Mouse (Mus musculus) heart, postnatal 0 days (tissue): ENCODE data around the gene Acvr2a. TPM values are rescaled to one million over a fixed set of nuclear protein-coding genes. Genes with fewer than 3 reads are reported as not detected.

ENCODE experiments used
- ATAC-seq: fragments of 200-750 bp; cut with Nextera tagmentation; 2 replicates; pipeline ENCODE4 v1.8.0; 2017; ENCODE audit warnings: low read depth, moderate number of reproducible peaks, moderate library complexity; ENCODE audit not compliant: insufficient read depth
- DNase-seq: peaks from one replicate; pipeline ENCODE4 v3.0.0-alpha.2; 2016; ENCODE audit warnings: low spot score
- H3K27ac ChIP-seq: fragments of 300-500 bp; sonication (generic); 2 replicates; pipeline ENCODE4 v1.5.1; 2014; ENCODE audit warnings: low read depth, mild to moderate bottlenecking
- H3K27me3 ChIP-seq: fragments of 300-500 bp; sonication (generic); 2 replicates; pipeline ENCODE4 v1.6.1; 2014; ENCODE audit warnings: low read length, mixed read lengths; ENCODE audit not compliant: control insufficient read depth, insufficient read depth
- H3K36me3 ChIP-seq: fragments of 300-500 bp; sonication (generic); replicated peaks from 2 replicates; pipeline ENCODE4 v1.6.1; 2014; ENCODE audit warnings: low read length, mixed read lengths; ENCODE audit not compliant: control insufficient read depth, insufficient read depth
- H3K4me1 ChIP-seq: fragments of 300-500 bp; sonication (generic); 2 replicates; pipeline ENCODE4 v1.6.1; 2014; ENCODE audit warnings: antibody characterized with exemption; ENCODE audit not compliant: control insufficient read depth, insufficient read depth
- H3K4me2 ChIP-seq: fragments of 300-500 bp; sonication (generic); 2 replicates; pipeline ENCODE4 v1.6.1; 2014; ENCODE audit warnings: low read depth, mild to moderate bottlenecking, low read length, moderate library complexity
- H3K4me3 ChIP-seq: fragments of 300-500 bp; sonication (generic); 2 replicates; pipeline ENCODE4 v1.5.1; 2014; ENCODE audit warnings: low read depth, low read length
- H3K9ac ChIP-seq: fragments of 300-500 bp; sonication (generic); replicated peaks from 2 replicates; pipeline ENCODE4 v1.6.1; 2014; ENCODE audit warnings: low read depth, low read length, mixed read lengths
- H3K9me3 ChIP-seq: fragments of 300-500 bp; sonication (generic); replicated peaks from 2 replicates; pipeline ENCODE4 v1.6.1; 2016; ENCODE audit warnings: low read length; ENCODE audit not compliant: control insufficient read depth
- CTCF ChIP-seq: IDR thresholded peaks from 2 replicates; pipeline ENCODE4 v1.5.1; 2016; ENCODE audit warnings: antibody characterized with exemption, control low read depth, low read depth
- EP300 ChIP-seq: IDR thresholded peaks from 2 replicates; pipeline ENCODE4 v1.6.1; 2016; ENCODE audit warnings: antibody characterized with exemption, low read depth
- WGBS: fragments of 180-500 bp; shearing (Covaris S2); extraction: QIAGEN DNeasy Blood & Tissue Kit; methylation state at CpG from one replicate; pipeline ENCODE4 v1.1.7; 2014; 5-methylcytosine and 5-hydroxymethylcytosine counted together
- polyA plus RNA-seq: library from polyadenylated mRNA; unstranded; fragments of >200 nt; fragmentation: Nextera tagmentation; extraction: Ambion mirVana; gene quantifications from 2 replicates; pipeline ENCODE4 v1.2.1, GENCODE M21; 2015
- total RNA-seq: library from RNA; depleted of rRNA; stranded (reverse); fragments of >200 nt; gene quantifications from 2 replicates; pipeline ENCODE4 v1.2.3, GENCODE M21; 2014; ENCODE audit warnings: low replicate concordance

Gene Acvr2a
- total and polyA plus RNA-seq, 2 experiments from 2014 or later = 7.1 to 18.2 TPM

DNA sequence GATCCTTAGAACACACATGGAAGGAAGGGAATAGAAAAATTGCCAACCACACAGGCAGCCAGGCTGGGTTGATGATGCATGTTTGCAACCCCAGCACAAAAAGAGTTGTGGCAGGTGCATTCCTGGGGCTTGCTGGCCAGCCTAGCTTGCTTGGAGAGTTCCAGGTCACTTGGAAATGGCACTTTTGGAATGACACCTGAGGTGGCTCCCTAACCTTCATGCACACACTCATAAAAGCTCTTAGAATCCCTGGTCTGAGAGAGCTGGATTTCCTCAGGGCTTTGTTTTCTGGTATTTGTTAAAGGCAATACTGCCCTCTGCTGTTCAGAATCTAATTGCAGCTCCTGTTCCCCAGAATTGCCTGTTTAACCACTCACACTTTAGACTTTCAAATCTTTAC, 72.0 kb downstream of the Acvr2a start:
- H3K27ac ChIP-seq = no peak overlapping the region
- peak; percentile 53; the same call in 1 of the 2 replicates for ATAC-seq
- H3K9me3 ChIP-seq = no peaks in the 10 kb centered on the region
- H3K27me3 ChIP-seq = no peaks in the 10 kb centered on the region
- DNase-seq = peak; percentile 77
- H3K9ac ChIP-seq = no peak overlapping the region
- H3K36me3 ChIP-seq = no peaks in the 10 kb centered on the region
- TF ChIP-seq CTCF = peak; percentile 70
- no peak for TF ChIP-seq EP300
- no peak overlapping the region for H3K4me2 ChIP-seq
- H3K4me3 ChIP-seq = no peak overlapping the region
- no peaks in the 10 kb centered on the region for H3K4me1 ChIP-seq

DNA sequence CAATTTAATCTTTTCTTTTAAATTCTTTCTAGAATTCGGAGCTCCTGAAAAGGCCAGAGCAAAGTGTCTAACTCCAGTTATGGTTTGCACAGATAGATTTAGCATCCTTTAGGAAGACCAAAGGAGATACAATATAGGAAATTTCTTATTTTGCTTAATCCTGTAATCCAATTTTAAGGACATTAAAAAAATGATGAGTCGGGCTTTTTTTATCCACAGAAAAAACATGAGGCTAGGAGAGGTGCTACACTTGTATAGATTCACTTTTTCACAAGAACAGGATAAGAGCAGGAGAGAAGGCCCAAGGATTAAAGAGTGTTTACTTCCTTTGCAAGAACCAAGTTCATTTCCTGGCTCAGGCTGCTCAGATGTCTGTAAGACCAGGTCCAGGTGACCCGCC, 81.3 kb downstream of the Acvr2a start:
- H3K4me3 ChIP-seq = no peak overlapping the region
- no peaks in the 10 kb centered on the region for H3K4me1 ChIP-seq
- ATAC-seq = no peak
- no peaks in the 10 kb centered on the region for H3K9me3 ChIP-seq
- peaks cover 33% of the 10 kb centered on the region; the same call in 1 of the 2 replicates for H3K36me3 ChIP-seq
- TF ChIP-seq EP300 = no peak
- no peak for TF ChIP-seq CTCF
- no peak for DNase-seq
- 90% methylated on average over 3 of the region's 3 CpGs for WGBS
- H3K27me3 ChIP-seq = no peaks in the 10 kb centered on the region
- no peak overlapping the region for H3K27ac ChIP-seq
- no peak overlapping the region for H3K4me2 ChIP-seq
- H3K9ac ChIP-seq = no peak overlapping the region

DNA sequence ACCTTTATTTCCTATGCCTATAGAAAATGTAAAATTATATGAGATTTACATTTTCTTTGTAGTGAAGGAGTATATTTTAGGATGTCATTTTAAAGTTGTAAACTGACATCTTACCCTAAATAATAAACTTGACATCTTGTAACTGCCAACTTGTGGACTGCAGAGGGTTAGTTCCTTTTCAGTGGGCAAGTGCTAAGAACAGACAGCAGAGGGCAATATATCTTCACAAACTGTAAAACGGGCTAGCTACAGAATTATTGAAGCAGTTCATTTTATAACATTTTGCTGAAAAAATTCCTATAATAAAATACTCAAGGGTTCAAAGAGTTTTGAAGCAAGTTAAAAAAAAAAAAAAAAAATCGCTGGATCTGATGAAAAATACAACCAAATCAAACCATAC, 95.0 kb downstream of the Acvr2a start:
- Histone ChIP-seq H3K4me3 (no peak overlapping the region), H3K36me3 (peaks cover 29% of the 10 kb centered on the region), H3K9ac (no peak overlapping the region), H3K4me1 (no peaks in the 10 kb centered on the region), H3K27me3 (no peaks in the 10 kb centered on the region), H3K9me3 (no peaks in the 10 kb centered on the region), H3K27ac (no peak overlapping the region), H3K4me2 (no peak overlapping the region)
- WGBS = 40% methylated on average over 2 of the region's 2 CpGs
- TF ChIP-seq EP300 (no peak), CTCF (peak; percentile 64)
- ATAC-seq (no peak), DNase-seq (peak; percentile 38)

DNA sequence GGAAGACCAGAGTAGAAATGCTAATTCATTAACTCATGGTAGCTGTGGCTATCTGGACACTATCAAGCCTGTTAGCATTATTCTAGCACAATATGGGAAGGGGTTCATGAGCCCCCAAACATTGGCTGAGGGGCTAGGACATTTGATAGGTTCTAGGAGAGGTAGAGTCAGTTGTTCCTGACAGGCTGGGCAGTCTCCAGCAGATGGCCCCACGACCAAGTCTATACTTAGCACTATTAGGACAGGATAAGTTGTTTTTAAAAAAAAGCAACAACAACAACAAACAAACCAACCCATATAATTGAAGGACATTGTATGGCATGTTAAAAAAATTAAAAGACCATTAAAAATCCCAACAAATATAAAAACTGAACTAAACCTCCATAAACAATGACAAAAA, 100.3 kb downstream of the Acvr2a start:
- WGBS = 35% methylated on average over 1 of the region's 1 CpGs
- Histone ChIP-seq H3K4me3 (no peak overlapping the region), H3K4me2 (no peak overlapping the region), H3K9ac (no peak overlapping the region), H3K36me3 (peaks cover 29% of the 10 kb centered on the region), H3K4me1 (no peaks in the 10 kb centered on the region), H3K27ac (no peak overlapping the region), H3K27me3 (no peaks in the 10 kb centered on the region), H3K9me3 (no peaks in the 10 kb centered on the region)
- TF ChIP-seq EP300 = no peak
- TF ChIP-seq CTCF = no peak
- no peak for DNase-seq
- no peak for ATAC-seq

GRCm38 (mm10) chr2:48915832-48916231, 101.9 kb downstream of the Acvr2a start:
- H3K27me3 ChIP-seq = no peaks in the 10 kb centered on the region
- H3K4me2 ChIP-seq = no peak overlapping the region
- no peak overlapping the region for H3K27ac ChIP-seq
- no peaks in the 10 kb centered on the region for H3K9me3 ChIP-seq
- ATAC-seq = no peak
- no peak overlapping the region for H3K4me3 ChIP-seq
- H3K9ac ChIP-seq = no peak overlapping the region
- DNase-seq = no peak
- TF ChIP-seq EP300 (no peak), CTCF (no peak)
- peaks cover 29% of the 10 kb centered on the region for H3K36me3 ChIP-seq
- H3K4me1 ChIP-seq = no peaks in the 10 kb centered on the region

DNA sequence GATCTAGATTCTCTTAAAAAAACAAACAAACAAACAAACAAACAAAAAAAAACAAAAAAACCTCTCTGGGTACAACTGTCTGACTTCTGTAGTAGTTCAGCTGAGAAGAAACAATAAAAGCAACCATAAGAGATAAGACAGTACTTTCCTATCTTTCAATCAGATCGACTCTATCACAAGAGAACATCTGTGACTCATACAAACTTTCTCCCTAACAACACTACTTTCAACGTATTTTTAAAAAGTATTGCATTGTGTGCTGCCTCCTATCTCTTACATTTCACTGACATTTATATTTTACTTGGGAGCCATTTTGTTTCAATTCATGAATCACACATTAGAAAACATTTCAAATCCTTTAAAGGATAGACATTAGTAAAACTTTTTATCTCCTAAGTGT, 121.1 kb downstream of the Acvr2a start:
- H3K36me3 ChIP-seq = peaks cover 11% of the 10 kb centered on the region
- no peak for DNase-seq
- H3K4me3 ChIP-seq = no peak overlapping the region
- no peak overlapping the region for H3K9ac ChIP-seq
- WGBS = 84% methylated on average over 2 of the region's 2 CpGs
- H3K4me2 ChIP-seq = no peak overlapping the region
- H3K9me3 ChIP-seq = no peaks in the 10 kb centered on the region
- TF ChIP-seq CTCF = no peak
- no peak for TF ChIP-seq EP300
- no peak for ATAC-seq
- no peaks in the 10 kb centered on the region for H3K4me1 ChIP-seq
- no peaks in the 10 kb centered on the region for H3K27me3 ChIP-seq
- no peak overlapping the region for H3K27ac ChIP-seq
